Mouse (Mus musculus) heart, embryonic 15.5 days (tissue): ENCODE data around the gene Prpf8. TPM values are rescaled to one million over a fixed set of nuclear protein-coding genes. Genes with fewer than 3 reads are reported as not detected.

Experiments
- ATAC-seq: fragments of 200-750 bp; cut with Nextera tagmentation; replicated peaks from 2 replicates; pipeline ENCODE4 v1.8.0; 2017; ENCODE audit warnings: low read depth, moderate TSS enrichment; ENCODE audit not compliant: insufficient number of reproducible peaks, insufficient read depth, low FRiP score
- H3K27ac ChIP-seq: fragments of 300-500 bp; sonication (generic); 2 replicates; pipeline ENCODE4 v1.5.1; 2015; ENCODE audit warnings: mild to moderate bottlenecking, inconsistent platforms
- H3K27me3 ChIP-seq: fragments of 300-500 bp; sonication (generic); 2 replicates; pipeline ENCODE4 v1.6.1; 2015; ENCODE audit warnings: inconsistent platforms
- H3K36me3 ChIP-seq: fragments of 300-500 bp; sonication (generic); 2 replicates; pipeline ENCODE4 v1.6.1; 2015; ENCODE audit warnings: mild to moderate bottlenecking, inconsistent platforms
- H3K4me1 ChIP-seq: fragments of 300-500 bp; sonication (generic); replicated peaks from 2 replicates; pipeline ENCODE4 v1.6.1; 2015; ENCODE audit warnings: inconsistent platforms
- H3K4me2 ChIP-seq: fragments of 300-500 bp; sonication (generic); 2 replicates; pipeline ENCODE4 v1.6.1; 2015; ENCODE audit warnings: inconsistent platforms, mild to moderate bottlenecking, moderate library complexity
- H3K4me3 ChIP-seq: fragments of 300-500 bp; sonication (generic); 2 replicates; pipeline ENCODE4 v1.5.1; 2015; ENCODE audit warnings: mild to moderate bottlenecking, inconsistent platforms
- H3K9ac ChIP-seq: fragments of 300-500 bp; sonication (generic); 2 replicates; pipeline ENCODE4 v1.6.1; 2015; ENCODE audit warnings: mild to moderate bottlenecking, inconsistent platforms
- H3K9me3 ChIP-seq: fragments of 300-500 bp; sonication (generic); replicated peaks from 2 replicates; pipeline ENCODE4 v1.6.1; 2016; ENCODE audit warnings: inconsistent platforms
- WGBS: fragments of 180-500 bp; shearing (Covaris S2); methylation state at CpG from one replicate; pipeline ENCODE4 v1.1.7; 2015; ENCODE audit warnings: mixed read lengths; 5-methylcytosine and 5-hydroxymethylcytosine counted together
- polyA plus RNA-seq: library from polyadenylated mRNA; unstranded; fragments of >200 nt; fragmentation: Nextera tagmentation; extraction: Ambion mirVana; gene quantifications from 2 replicates; pipeline ENCODE4 v1.2.1, GENCODE M21; 2015

Prpf8 gene
- polyA plus RNA-seq, 1 experiment from 2014 or later = 24.8 TPM

DNA sequence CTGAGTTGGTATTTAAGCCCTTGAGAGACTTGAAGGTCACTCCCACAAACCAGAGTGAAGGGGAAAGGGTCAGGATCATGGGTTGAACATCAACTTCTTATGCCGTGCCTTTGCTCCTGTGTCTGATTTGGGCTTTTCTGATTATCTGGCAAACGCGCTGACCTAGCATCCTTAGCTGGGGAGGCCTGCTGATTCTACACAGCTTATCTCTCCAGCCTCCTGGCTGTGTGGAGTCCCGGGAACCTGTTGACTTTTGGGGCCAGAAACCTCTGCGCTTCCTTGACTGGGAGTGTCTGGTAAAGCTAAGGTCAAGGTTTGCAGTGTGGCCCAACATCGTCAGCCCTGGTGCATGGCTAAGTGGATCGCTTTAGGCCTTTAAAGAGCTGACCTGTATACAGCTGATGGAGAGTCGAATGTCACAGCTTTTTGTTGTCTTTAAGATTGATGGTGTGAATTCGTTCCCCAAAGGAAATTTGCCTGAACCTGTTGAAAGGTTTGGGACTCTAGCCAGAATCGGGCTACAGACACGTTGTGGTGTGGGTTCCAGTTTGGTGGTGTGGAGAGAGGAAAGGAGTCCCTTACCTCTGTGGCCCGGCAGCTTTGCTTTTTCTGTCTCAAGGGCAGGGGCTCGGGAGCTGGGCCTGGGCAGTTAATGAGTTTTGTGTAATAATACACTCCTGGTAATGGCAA is 48.6 kb downstream of the Prpf8 start:
- Histone ChIP-seq H3K36me3 (no peaks in the 10 kb centered on the region), H3K4me2 (peak overlapping the region; percentile 11; the same call in 1 of the 2 replicates), H3K4me3 (no peak overlapping the region), H3K27ac (peak overlapping the region; percentile 20; the same call in 1 of the 2 replicates), H3K9me3 (no peaks in the 10 kb centered on the region), H3K27me3 (no peaks in the 10 kb centered on the region), H3K9ac (no peak overlapping the region), H3K4me1 (peaks cover 33% of the 10 kb centered on the region)
- 32% methylated on average over 13 of the region's 13 CpGs for WGBS
- no peak for ATAC-seq

DNA sequence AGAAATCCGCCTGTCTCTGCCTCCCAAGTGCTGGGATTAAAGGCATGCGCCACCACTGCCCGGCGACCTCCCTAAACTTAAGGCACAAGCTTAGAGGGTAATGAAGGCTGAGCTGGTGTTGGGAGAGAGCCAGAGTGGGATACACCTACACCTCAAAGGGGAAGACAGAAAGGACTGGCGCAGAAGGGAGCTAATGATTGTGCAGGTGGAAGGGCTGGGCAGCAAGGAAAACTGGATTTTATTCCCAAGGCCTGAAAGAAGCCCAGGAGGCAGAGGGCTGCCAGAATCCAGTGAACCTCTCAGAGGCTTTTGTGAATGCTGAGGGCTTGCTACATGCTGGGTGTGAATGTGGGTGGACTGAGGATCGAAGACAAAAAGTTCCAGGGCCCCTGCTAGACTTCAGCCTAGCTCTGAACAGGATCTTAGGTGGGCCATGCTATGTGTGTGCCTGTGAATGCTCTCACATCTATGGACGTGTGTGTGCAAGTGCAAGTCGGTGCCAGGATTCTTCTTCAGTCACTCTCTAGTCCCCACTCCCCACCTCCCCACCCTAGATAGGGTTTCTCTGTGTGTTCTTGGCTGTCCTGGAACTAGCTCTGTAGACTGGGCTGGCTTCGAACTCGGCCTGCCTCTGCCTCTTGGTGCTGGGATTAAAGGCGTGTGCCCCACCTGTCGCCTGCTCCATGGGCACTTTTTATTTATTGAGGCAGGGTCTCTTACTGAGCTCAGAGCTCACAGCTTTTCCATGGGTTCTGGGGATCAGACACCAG is 49.8 kb downstream of the Prpf8 start:
- no peak overlapping the region for H3K9ac ChIP-seq
- no peak overlapping the region for H3K4me3 ChIP-seq
- H3K27me3 ChIP-seq = no peaks in the 10 kb centered on the region
- H3K36me3 ChIP-seq = no peaks in the 10 kb centered on the region
- WGBS = 87% methylated on average over 12 of the region's 12 CpGs
- peaks cover 41% of the 10 kb centered on the region for H3K4me1 ChIP-seq
- H3K9me3 ChIP-seq = no peaks in the 10 kb centered on the region
- no peak overlapping the region for H3K4me2 ChIP-seq
- ATAC-seq = no peak
- H3K27ac ChIP-seq = no peak overlapping the region

DNA sequence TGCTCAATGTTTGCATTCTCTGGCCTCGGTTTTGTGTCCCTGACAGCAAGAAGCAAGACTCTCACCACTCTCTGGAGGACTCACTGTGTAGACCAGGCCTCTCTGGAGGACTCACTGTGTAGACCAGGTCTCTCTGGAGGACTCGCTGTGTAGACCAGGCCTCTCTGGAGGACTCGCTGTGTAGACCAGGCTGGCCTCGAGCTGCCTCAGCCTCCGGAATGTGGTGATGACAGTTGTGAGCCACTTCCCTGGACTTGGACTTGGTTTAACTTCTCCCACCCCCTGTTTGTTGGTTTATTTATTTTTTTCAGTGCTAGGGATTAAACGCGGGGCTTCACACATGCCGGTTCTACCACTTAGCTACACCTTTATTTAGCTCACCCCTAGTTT is 50.4 kb downstream of the Prpf8 start:
- no peak overlapping the region for H3K4me2 ChIP-seq
- H3K4me1 ChIP-seq = peaks cover 40% of the 10 kb centered on the region
- no peaks in the 10 kb centered on the region for H3K36me3 ChIP-seq
- no peak overlapping the region for H3K9ac ChIP-seq
- WGBS = 81% methylated on average over 8 of the region's 8 CpGs
- no peaks in the 10 kb centered on the region for H3K9me3 ChIP-seq
- no peak overlapping the region for H3K4me3 ChIP-seq
- H3K27me3 ChIP-seq = no peaks in the 10 kb centered on the region
- ATAC-seq = no peak
- H3K27ac ChIP-seq = no peak overlapping the region

DNA sequence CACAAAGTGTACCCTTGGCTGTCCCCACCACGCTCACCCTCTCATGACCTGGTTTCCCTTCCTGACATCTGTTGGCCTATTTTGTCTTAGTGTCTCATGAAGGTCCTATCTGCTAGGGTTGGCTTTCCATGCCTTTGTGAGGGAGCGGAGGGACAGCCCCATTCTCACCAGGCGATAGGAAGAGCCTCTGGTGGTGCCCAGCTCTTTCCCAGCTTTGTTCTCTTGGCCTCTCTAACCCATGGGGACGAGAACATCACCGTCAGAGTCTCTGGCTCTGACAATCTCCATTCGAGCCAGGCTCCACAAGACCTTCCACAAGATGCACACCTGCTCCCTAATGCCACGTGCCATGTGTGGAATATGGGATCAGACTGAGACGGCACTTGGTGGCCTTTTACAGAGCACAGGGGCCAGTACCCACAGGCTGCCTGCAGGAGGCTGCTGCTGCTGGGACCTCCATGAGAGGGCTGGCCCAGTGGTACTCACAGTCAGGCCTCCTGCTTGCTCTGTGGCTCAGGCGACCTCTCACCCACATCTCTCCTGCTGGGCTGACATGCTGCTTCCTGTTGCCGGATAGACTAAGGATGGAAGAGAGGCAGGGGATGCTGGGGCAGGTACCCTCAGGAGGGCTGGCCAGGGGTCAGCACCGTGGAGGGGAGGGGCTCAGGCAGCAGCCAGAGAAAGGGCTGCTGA is 51.0 kb downstream of the Prpf8 start:
- Histone ChIP-seq H3K4me3 (no peak overlapping the region), H3K4me2 (no peak overlapping the region), H3K36me3 (no peaks in the 10 kb centered on the region), H3K4me1 (peaks cover 34% of the 10 kb centered on the region), H3K9ac (no peak overlapping the region), H3K27me3 (no peaks in the 10 kb centered on the region), H3K9me3 (no peaks in the 10 kb centered on the region), H3K27ac (peak overlapping the region; percentile 18; the same call in 1 of the 2 replicates)
- 0 out of 2 replicates have a peak, but pooled peaks have one; percentile 41 for ATAC-seq
- 56% methylated on average over 11 of the region's 11 CpGs for WGBS

DNA sequence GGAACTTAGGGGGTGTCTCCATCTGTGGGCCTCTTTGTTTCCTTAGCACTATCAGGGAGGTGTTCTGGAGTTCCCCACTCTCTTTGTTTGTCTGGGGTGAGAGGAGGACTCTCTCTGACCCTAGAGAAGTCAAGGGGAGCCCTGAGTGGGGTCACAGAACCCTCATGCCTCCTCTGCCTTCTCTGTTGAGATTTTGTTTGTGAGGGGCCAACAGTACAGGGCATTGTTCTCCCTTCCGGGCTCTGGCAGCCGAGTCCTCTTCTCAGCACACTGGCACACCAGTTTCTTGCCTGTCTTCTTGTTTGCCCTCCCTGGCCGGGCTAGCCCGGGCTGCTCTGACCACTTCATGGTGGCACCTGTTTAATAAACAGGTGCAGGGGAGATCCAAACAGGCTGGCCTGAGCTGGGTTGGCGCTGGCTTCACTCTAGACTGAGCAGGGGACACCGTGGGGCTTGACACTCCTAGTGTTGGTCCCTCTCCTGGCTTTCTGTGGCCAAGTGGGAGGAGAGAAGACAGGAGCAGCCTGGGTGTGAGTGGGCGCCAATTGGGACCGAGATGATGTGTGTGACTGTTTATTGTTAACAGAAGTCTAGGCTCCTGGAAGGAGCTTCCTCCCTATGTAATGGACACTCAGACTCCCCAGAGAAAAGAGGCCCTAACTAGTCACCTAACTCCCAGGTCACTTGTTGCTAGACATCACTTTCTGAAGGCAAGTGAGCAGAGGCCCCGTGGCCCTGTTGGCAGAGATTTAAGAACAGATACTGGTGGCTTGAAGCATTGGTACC is 51.8 kb downstream of the Prpf8 start:
- H3K9me3 ChIP-seq = no peaks in the 10 kb centered on the region
- H3K4me3 ChIP-seq = no peak overlapping the region
- H3K4me2 ChIP-seq = no peak overlapping the region
- no peaks in the 10 kb centered on the region for H3K27me3 ChIP-seq
- no peaks in the 10 kb centered on the region for H3K36me3 ChIP-seq
- 61% methylated on average over 9 of the region's 9 CpGs for WGBS
- peak overlapping the region; percentile 18 for H3K27ac ChIP-seq
- no peak for ATAC-seq
- peaks cover 34% of the 10 kb centered on the region for H3K4me1 ChIP-seq
- no peak overlapping the region for H3K9ac ChIP-seq

DNA sequence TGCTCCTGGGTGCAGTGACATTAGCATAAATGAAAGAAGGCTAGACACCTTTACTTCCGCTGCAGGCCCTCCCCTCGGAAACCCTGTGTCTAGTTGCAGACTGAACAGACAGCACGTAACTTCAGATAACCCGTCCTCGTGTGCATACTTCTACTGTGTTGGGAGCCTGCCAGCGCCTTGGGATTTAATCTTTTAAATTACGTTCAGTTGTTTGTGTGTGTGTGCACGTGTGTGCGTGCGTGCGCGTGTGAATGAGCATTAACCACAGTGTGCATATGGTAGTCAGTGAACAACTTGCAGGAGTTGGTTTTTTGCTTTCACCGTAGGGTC is 52.3 kb downstream of the Prpf8 start:
- Histone ChIP-seq H3K36me3 (no peaks in the 10 kb centered on the region), H3K9ac (no peak overlapping the region), H3K27ac (0 out of 2 replicates have a peak overlapping the region, but pooled peaks have one; percentile 18), H3K4me2 (no peak overlapping the region), H3K27me3 (no peaks in the 10 kb centered on the region), H3K9me3 (no peaks in the 10 kb centered on the region), H3K4me3 (no peak overlapping the region), H3K4me1 (peaks cover 34% of the 10 kb centered on the region)
- 72% methylated on average over 13 of the region's 13 CpGs for WGBS
- ATAC-seq = no peak

DNA sequence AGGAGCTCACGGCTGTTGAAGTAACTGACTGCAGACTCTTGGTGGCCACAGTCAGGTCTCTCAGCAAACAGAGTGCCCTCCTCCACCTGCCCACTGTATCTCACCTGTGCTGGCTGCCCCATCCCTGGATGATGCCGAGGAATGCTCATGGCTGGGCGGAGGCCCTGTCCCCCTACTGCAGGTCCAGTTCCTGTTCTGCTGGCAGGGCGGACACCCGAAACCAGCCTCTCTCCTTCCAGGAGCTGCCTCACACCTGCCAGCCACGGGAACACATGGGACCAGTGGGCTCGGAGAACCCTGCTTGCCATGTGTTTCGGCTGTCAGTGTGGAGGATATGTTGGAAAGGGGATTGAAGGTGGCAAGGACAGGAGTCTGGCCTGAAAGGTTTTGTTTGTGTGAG is 53.6 kb downstream of the Prpf8 start:
- H3K27me3 ChIP-seq = no peaks in the 10 kb centered on the region
- ATAC-seq = no peak
- H3K9ac ChIP-seq = no peak overlapping the region
- 87% methylated on average over 8 of the region's 8 CpGs for WGBS
- no peaks in the 10 kb centered on the region for H3K36me3 ChIP-seq
- no peak overlapping the region for H3K27ac ChIP-seq
- H3K4me1 ChIP-seq = peaks cover 30% of the 10 kb centered on the region
- H3K9me3 ChIP-seq = no peaks in the 10 kb centered on the region
- no peak overlapping the region for H3K4me2 ChIP-seq
- no peak overlapping the region for H3K4me3 ChIP-seq

DNA sequence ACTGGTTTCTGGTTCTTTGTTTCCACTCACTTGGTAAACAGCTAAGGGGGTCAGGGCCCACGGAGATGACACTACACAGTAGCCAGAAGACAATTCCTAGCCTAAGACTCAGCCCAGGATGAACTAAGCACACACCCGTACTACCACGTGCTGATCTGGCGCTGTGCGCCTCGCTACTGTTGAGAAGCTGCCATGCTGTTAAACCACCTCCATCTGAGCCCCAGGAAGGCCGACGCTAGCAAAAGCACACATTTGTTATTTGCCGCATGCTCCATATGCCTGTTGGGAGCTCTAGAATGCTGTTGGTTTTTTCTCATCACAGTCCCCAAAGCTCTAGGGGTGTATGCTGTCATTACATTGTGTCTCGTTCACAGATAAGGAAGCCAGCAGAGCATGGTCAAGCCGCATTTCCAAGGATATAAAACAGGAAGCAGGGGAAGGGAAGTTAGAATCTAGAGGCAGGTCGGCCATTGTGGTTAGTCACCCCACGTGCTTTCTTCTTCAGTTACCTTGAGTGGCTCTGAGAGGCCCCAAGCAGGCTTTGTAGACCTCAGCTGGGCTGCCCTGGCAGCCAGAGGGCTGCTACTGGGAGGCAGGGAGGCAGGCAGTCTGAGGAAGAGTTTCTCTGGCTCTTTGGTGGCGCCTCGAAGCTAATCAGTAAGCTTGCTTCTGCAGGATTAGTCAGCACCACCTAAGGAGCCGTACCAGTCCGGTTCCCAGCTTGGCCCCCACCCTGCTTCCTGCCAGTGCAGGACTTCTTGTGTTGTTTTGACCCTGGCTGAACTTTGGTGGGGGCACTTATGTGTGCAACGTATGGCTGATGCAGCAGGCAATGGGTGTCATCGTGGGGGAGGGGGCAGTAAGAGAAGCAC is 54.3 kb downstream of the Prpf8 start:
- Histone ChIP-seq H3K9me3 (no peaks in the 10 kb centered on the region), H3K27ac (peak overlapping the region; percentile 21; the same call in 1 of the 2 replicates), H3K4me1 (peaks cover 30% of the 10 kb centered on the region), H3K27me3 (no peaks in the 10 kb centered on the region), H3K4me3 (no peak overlapping the region), H3K36me3 (no peaks in the 10 kb centered on the region), H3K4me2 (no peak overlapping the region), H3K9ac (no peak overlapping the region)
- ATAC-seq = 0 out of 2 replicates have a peak, but pooled peaks have one; percentile 10
- 57% methylated on average over 19 of the region's 19 CpGs for WGBS

DNA sequence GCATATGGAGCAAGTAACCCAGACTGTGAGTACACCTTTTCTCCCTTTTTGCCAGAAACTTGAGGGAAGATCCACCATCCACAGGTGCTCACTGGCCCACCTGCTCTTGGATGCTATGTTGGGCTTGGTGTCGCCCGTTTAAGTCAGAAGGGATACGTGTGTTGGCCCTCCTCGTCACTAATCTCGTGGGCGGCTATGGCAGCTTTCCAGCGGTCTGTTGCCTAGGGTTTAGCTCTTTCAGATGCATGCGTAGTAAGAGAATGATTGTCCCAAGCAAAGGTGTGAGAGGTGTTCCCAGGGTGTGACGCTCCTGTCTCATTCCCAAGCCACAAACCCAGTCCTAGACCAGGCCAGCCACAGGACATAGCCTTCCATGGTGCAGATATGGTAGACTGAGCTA is 58.1 kb downstream of the Prpf8 start:
- H3K9me3 ChIP-seq = no peaks in the 10 kb centered on the region
- 74% methylated on average over 9 of the region's 9 CpGs for WGBS
- H3K4me3 ChIP-seq = no peak overlapping the region
- H3K4me1 ChIP-seq = peaks cover 18% of the 10 kb centered on the region
- no peaks in the 10 kb centered on the region for H3K36me3 ChIP-seq
- no peak overlapping the region for H3K4me2 ChIP-seq
- H3K27me3 ChIP-seq = no peaks in the 10 kb centered on the region
- no peak for ATAC-seq
- no peak overlapping the region for H3K9ac ChIP-seq
- H3K27ac ChIP-seq = no peak overlapping the region

DNA sequence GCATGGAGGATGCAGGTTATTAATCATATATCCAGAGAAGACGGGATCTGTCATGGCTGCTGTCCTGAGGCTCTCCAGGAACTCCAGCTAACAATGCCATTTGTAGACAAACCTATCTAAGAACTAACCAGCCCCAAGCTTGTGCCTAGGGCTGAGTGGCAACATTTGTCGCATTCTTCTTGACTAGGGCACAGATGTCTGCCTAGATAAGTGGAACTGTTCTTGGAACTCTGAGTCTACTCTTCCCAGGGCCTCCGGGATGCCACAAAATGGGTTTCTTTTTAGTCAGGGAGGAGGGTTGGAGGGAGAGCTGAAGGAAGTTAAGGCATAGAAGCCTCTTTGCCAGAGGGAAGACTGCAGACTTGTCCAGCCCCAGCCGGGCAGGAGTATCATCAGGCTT is 59.4 kb downstream of the Prpf8 start:
- H3K27ac ChIP-seq = no peak overlapping the region
- WGBS = 64% methylated on average over 4 of the region's 4 CpGs
- no peak for ATAC-seq

More for the DNA sequence above, 59.4 kb downstream of the Prpf8 start:
- no peaks in the 10 kb centered on the region for H3K9me3 ChIP-seq
- H3K4me1 ChIP-seq = peaks cover 26% of the 10 kb centered on the region
- H3K4me3 ChIP-seq = no peak overlapping the region
- no peak overlapping the region for H3K9ac ChIP-seq
- H3K27me3 ChIP-seq = no peaks in the 10 kb centered on the region
- no peaks in the 10 kb centered on the region for H3K36me3 ChIP-seq
- no peak overlapping the region for H3K4me2 ChIP-seq
